Mouse (Mus musculus): ENCODE measurements around the gene Llgl2.

- TF ChIP-seq EP300 (IDR thresholded peaks at IDR 0.05) (no peak), CTCF (IDR thresholded peaks at IDR 0.05) (no peak)
Measured at GRCm38 (mm10) chr11:115877174-115877755, 53.4 kb downstream of the Llgl2 start.
